Mouse (Mus musculus): ENCODE measurements around the gene Vwc2l.

The Vwc2l gene

DNA sequence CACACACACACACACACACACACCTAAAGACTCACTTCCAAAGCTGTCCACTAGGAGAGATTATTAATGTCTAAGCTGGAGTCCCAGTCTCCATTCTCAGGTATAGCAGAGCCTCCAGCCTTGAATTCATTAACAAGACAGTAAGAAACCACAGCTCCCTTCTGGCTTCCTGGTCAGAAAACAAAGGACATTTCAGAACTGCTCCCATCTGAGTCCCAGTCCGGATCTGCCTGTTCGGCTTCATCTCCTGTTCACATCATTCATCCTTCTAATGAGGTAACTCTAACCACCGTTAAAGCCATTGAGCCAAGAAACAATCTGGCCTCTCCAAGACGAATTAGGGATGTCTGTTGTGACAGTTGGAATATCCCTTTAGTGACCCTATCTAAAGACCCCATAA lies 185.7 kb downstream of the Vwc2l start:
- DNase-seq (ENCODE audit: low spot score): no peak

DNA sequence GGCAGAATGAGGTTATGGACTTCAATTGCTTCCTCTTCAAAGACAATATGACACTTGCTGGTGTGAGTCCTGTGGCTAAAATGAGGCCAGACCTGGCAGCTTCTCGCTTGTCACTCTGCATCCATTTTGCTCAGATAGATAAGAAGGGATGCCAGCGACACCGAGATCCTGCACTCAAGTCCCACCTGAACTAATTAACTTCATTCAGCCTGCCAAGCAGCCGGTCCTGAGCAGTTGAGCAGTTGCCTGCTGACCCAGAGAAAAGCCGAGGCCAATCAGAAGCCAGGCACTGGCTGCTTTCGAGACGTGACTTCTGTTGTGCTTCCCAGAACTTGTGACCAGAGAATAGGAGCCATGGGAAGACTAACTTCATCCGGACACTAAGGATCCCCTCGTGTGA lies 187.6 kb downstream of the Vwc2l start:
- no peak for DNase-seq (ENCODE audit: low spot score)

DNA sequence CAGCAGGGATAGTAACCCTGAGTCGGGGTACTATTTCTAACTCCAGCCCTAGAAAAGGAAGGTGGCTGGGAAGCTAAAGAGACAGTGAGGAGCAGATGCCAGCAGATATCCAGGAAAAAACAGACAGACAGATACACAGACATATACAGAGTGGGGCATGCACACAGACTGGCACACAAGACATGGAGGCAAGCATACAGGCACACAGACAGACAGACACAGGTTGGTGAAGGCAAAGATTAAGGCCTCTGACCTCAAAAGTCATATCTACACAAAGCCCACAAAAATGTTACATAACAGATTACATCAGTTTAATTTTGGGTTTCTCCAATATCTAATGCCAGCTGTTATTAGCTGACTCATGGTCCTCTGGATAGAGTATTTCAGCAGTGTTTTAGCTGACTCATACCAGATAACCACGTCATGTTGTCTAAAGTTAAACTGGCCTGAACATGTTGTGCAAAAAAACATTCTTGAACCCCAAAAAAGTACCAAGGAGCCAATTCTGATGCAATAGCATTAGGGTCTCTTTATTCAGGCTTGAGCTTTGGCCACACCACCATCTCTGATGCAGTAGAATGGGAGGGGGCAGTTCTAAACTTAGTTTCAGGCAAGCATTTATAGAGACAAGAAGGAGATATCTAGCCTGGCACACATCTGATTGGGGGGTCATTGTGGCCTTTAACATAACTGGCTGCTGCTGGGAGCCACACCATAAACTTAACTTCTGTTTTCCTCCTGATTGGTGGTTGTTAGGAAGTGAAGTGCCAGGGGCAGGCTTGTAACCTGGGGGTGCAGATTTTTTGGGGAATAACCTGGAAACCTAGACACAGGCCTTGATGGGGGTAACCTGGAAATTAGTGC lies 192.9 kb downstream of the Vwc2l start:
- no peak for DNase-seq (ENCODE audit: low spot score)

DNA sequence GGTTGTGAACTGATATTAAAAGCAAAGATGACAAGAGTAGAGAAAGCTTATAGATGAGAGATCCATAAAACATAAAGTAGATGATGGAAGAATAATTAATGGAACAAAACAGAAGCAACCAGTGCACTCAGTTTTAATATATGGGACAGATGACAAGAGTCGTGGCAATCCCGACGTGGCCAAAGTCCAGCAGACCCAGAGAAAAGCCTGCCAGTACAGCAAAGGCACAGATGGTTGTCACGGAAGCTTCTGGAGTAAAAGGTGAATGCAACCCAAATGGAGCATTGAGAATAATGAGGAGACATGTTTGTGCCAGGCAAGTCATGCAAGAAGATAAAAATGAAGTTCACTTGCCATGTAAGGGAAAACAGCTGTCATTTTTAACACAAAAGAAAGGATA lies 207.5 kb downstream of the Vwc2l start:
- DNase-seq (ENCODE audit: low spot score): no peak
